7 mouse cellular contexts compared by ENCODE assay signal in genomic region chr14:79586499-79587138, GRCm38 (mm10). TPM values are rescaled to one million over a fixed set of nuclear protein-coding genes. Genes with fewer than 3 reads are reported as not detected.
DNase-seq lines count a peak whose midpoint lies in the region; ATAC-seq lines count a peak whose summit lies in the region.

No protein-coding gene starts in this region.

- no peaks in the 10 kb centered on the region for H3K36me3 ChIP-seq in neural tube, embryonic 11.5 days (ENCODE audit: control insufficient read depth, insufficient read depth, low read length)
- no peaks in the 10 kb centered on the region for H3K36me3 ChIP-seq in forebrain, embryonic 11.5 days (ENCODE audit: control insufficient read depth, insufficient read depth, low read length)
- H3K36me3 ChIP-seq in limb, embryonic 12.5 days = peaks cover 5% of the 10 kb centered on the region; the same call in 1 of the 2 replicates
- H3K36me3 ChIP-seq in stomach, embryonic 16.5 days (ENCODE audit: control insufficient read depth, insufficient read depth, low read length) = 0 out of 2 replicates have a peak, but pooled peaks cover 5% of the 10 kb centered on the region

- H3K27me3 ChIP-seq in neural tube, embryonic 11.5 days (ENCODE audit: control insufficient read depth, insufficient read depth, low read length) = no peaks in the 10 kb centered on the region
- H3K27me3 ChIP-seq in forebrain, embryonic 11.5 days (ENCODE audit: control insufficient read depth, insufficient read depth, low read length) = no peaks in the 10 kb centered on the region
- H3K27me3 ChIP-seq in limb, embryonic 12.5 days = no peaks in the 10 kb centered on the region
- no peaks in the 10 kb centered on the region for H3K27me3 ChIP-seq in stomach, embryonic 16.5 days (ENCODE audit: control insufficient read depth, insufficient read depth, low read length)

- H3K27ac ChIP-seq in neural tube, embryonic 11.5 days (ENCODE audit: low read depth, low read length) = peak overlapping the region; percentile 81
- H3K27ac ChIP-seq in forebrain, embryonic 11.5 days (ENCODE audit: low read depth, low read length) = peak overlapping the region; percentile 82; the same call in 1 of the 2 replicates
- H3K27ac ChIP-seq in limb, embryonic 12.5 days = peak overlapping the region; percentile 95
- peak overlapping the region; percentile 97 for H3K27ac ChIP-seq in stomach, embryonic 16.5 days (ENCODE audit: low read length)

- peak overlapping the region; percentile 56 for H3K4me3 ChIP-seq in neural tube, embryonic 11.5 days (ENCODE audit: low read depth, low read length)
- peak overlapping the region; percentile 68 for H3K4me3 ChIP-seq in forebrain, embryonic 11.5 days (ENCODE audit: low read depth, low read length)
- H3K4me3 ChIP-seq in limb, embryonic 12.5 days (replicated peaks) = peak overlapping the region; percentile 66
- H3K4me3 ChIP-seq in stomach, embryonic 16.5 days (replicated peaks; ENCODE audit: low read length) = peak overlapping the region; percentile 58

- 36% methylated on average over 16 of the region's 16 CpGs for WGBS in neural tube, embryonic 11.5 days
- WGBS in forebrain, embryonic 11.5 days = 34% methylated on average over 16 of the region's 16 CpGs
- WGBS in limb, embryonic 12.5 days = 37% methylated on average over 16 of the region's 16 CpGs
- WGBS in stomach, embryonic 16.5 days = 30% methylated on average over 16 of the region's 16 CpGs

- ATAC-seq in neural tube, embryonic 11.5 days (ENCODE audit: insufficient read depth, low FRiP score, low TSS enrichment) = no peak; the same call in 1 of the 2 replicates
- ATAC-seq in forebrain, embryonic 11.5 days (replicated peaks; ENCODE audit: low FRiP score) = no peak
- ATAC-seq in limb, embryonic 12.5 days (ENCODE audit: insufficient number of reproducible peaks, insufficient read depth, low FRiP score, low TSS enrichment, low read depth) = peak; percentile 8; the same call in 1 of the 2 replicates
- no peak for ATAC-seq in stomach, embryonic 16.5 days (ENCODE audit: insufficient read depth, low FRiP score)

- peak overlapping the region; percentile 73 for H3K4me2 ChIP-seq in neural tube, embryonic 11.5 days (ENCODE audit: low read depth)
- H3K4me2 ChIP-seq in forebrain, embryonic 11.5 days (ENCODE audit: low read depth, low read length, severe bottlenecking) = peak overlapping the region; percentile 58
- H3K4me2 ChIP-seq in limb, embryonic 12.5 days = peak overlapping the region; percentile 79
- H3K4me2 ChIP-seq in stomach, embryonic 16.5 days (ENCODE audit: low read depth, low read length) = peak overlapping the region; percentile 76

- H3K9ac ChIP-seq in neural tube, embryonic 11.5 days (ENCODE audit: low read length) = peak overlapping the region; percentile 64
- peak overlapping the region; percentile 69 for H3K9ac ChIP-seq in forebrain, embryonic 11.5 days (ENCODE audit: low read length)
- peak overlapping the region; percentile 73 for H3K9ac ChIP-seq in limb, embryonic 12.5 days (replicated peaks)
- H3K9ac ChIP-seq in stomach, embryonic 16.5 days (ENCODE audit: low read length) = peak overlapping the region; percentile 91

- no peaks in the 10 kb centered on the region for H3K9me3 ChIP-seq in neural tube, embryonic 11.5 days (ENCODE audit: control insufficient read depth, low read length)
- no peaks in the 10 kb centered on the region for H3K9me3 ChIP-seq in forebrain, embryonic 11.5 days (ENCODE audit: control insufficient read depth, low read length)
- H3K9me3 ChIP-seq in limb, embryonic 12.5 days = no peaks in the 10 kb centered on the region
- no peaks in the 10 kb centered on the region for H3K9me3 ChIP-seq in stomach, embryonic 16.5 days (replicated peaks; ENCODE audit: control insufficient read depth, low read length)

- DNase-seq in neural tube, embryonic 11.5 days (ENCODE audit: low spot score) = no peak
- no peak for DNase-seq in neural tube, embryonic 10.5 days (ENCODE audit: extremely low spot score, low spot score)
- no peak for DNase-seq in forebrain, embryonic 11.5 days (ENCODE audit: low spot score)
- DNase-seq in gastrocnemius, postnatal 25 days = no peak
- DNase-seq in right cerebral cortex, postnatal 10 days (ENCODE audit: low spot score in 2 of 2) = no peak

- peaks cover 9% of the 10 kb centered on the region for H3K4me1 ChIP-seq in neural tube, embryonic 11.5 days (ENCODE audit: control insufficient read depth, insufficient read depth, low read length)
- H3K4me1 ChIP-seq in forebrain, embryonic 11.5 days (replicated peaks; ENCODE audit: control insufficient read depth, insufficient read depth, low read length) = peaks cover 7% of the 10 kb centered on the region; the same call in 1 of the 2 replicates
- peaks cover 21% of the 10 kb centered on the region for H3K4me1 ChIP-seq in limb, embryonic 12.5 days (replicated peaks)
- H3K4me1 ChIP-seq in stomach, embryonic 16.5 days (ENCODE audit: control insufficient read depth, insufficient read depth, low read length) = peaks cover 11% of the 10 kb centered on the region

RNA-seq across cellular contexts. Expression of gene Sugt1, which starts 0.9 kb away (rescaled TPM):
- polyA plus RNA-seq in neural tube, embryonic 11.5 days (2014; fragmentation: Nextera tagmentation; extraction: Ambion mirVana) = 153 and 156 TPM in 2 replicates
- 149 and 150 TPM in 2 replicates for polyA plus RNA-seq in forebrain, embryonic 11.5 days (2014; fragmentation: Nextera tagmentation; extraction: Ambion mirVana)
- 142 and 143 TPM in 2 replicates for polyA plus RNA-seq in limb, embryonic 12.5 days (2016; fragmentation: Nextera tagmentation; extraction: Ambion mirVana)
- 95.9 and 102 TPM in 2 replicates for polyA plus RNA-seq in stomach, embryonic 16.5 days (2015; fragmentation: Nextera tagmentation; extraction: Ambion mirVana)
- total RNA-seq in gastrocnemius, postnatal 25 days (2021) = 10 to 100 TPM; 75.7 to 81.7 TPM
